Mouse (Mus musculus) testis, adult 2 months (tissue): ENCODE measurements around the gene Ryr3.

Source experiments
- CTCF ChIP-seq: fragments of 200-500 bp; IDR thresholded peaks from 2 replicates; pipeline ENCODE4 v1.5.1; 2012; ENCODE audit warnings: low read depth, mild to moderate bottlenecking, inconsistent platforms, low read length, moderate library complexity; ENCODE audit not compliant: control insufficient read depth, insufficient read depth, insufficient replicate concordance
- POLR2A ChIP-seq: fragments of 200-500 bp; IDR thresholded peaks from 2 replicates; pipeline ENCODE4 v1.6.1; 2012; ENCODE audit warnings: low read depth, mild to moderate bottlenecking, inconsistent platforms, low read length, moderate library complexity; ENCODE audit not compliant: control insufficient read depth

GRCm38 (mm10) chr2:113216746-113217461, at the start of gene Ryr3:
- TF ChIP-seq POLR2A (no peak), CTCF (no peak)
